Mouse (Mus musculus) olfactory bulb, adult 2 months (tissue): ENCODE results near the gene Ackr2.

Experiments
- CTCF ChIP-seq: fragments of 200-500 bp; IDR thresholded peaks from 2 replicates; pipeline ENCODE4 v1.5.1; 2012; ENCODE audit warnings: low read depth, mild to moderate bottlenecking, low read length, moderate library complexity; ENCODE audit not compliant: insufficient read depth
- POLR2A ChIP-seq: fragments of 200-500 bp; IDR thresholded peaks from 2 replicates; pipeline ENCODE4 v1.6.1; 2012; ENCODE audit warnings: mild to moderate bottlenecking, low read depth, low read length, moderate library complexity; ENCODE audit not compliant: insufficient read depth

GRCm38 (mm10) chr9:121911196-121911595 lies 13.0 kb downstream of the Ackr2 start:
- TF ChIP-seq CTCF, result no peak
- TF ChIP-seq POLR2A, result no peak
